Mouse (Mus musculus) bone marrow, adult 2 months (tissue): ENCODE data around the gene Ptprm. TPM values are rescaled to one million over a fixed set of nuclear protein-coding genes. Genes with fewer than 3 reads are reported as not detected.

ENCODE experiments used
- H3K27ac ChIP-seq: fragments of 200-500 bp; 2 replicates; pipeline ENCODE4 v1.5.1; 2012; ENCODE audit warnings: low read depth, mild to moderate bottlenecking, control low read depth, inconsistent platforms, low read length; ENCODE audit not compliant: control insufficient read depth, poor library complexity, insufficient read depth
- H3K4me1 ChIP-seq: fragments of 200-500 bp; 2 replicates; pipeline ENCODE4 v1.6.1; 2011; ENCODE audit warnings: low read length; ENCODE audit not compliant: control insufficient read depth, insufficient read depth
- H3K4me3 ChIP-seq: fragments of 200-500 bp; replicated peaks from 2 replicates; pipeline ENCODE3; 2011; ENCODE audit warnings: mild to moderate bottlenecking, low read depth, low read length, control low read depth; ENCODE audit not compliant: control insufficient read depth
- CTCF ChIP-seq: fragments of 200-500 bp; IDR thresholded peaks from 2 replicates; pipeline ENCODE4 v1.5.1; 2011; ENCODE audit warnings: low read length, control low read depth; ENCODE audit not compliant: control insufficient read depth, insufficient read depth
- POLR2A ChIP-seq: fragments of 200-500 bp; IDR thresholded peaks from 2 replicates; pipeline ENCODE4 v1.6.1; 2011; ENCODE audit warnings: low read depth, mild to moderate bottlenecking, control low read depth, low read length, borderline replicate concordance; ENCODE audit not compliant: control insufficient read depth
- WGBS: fragments of 180-500 bp; shearing (Covaris S2); methylation state at CpG from one replicate; pipeline ENCODE4 v1.1.7; 2018; 5-methylcytosine and 5-hydroxymethylcytosine counted together
- polyA plus RNA-seq: library from polyadenylated mRNA; stranded (reverse); fragments of >200 nt; gene quantifications from 2 replicates; pipeline ENCODE4 v1.2.4, GENCODE M21; 2011; ENCODE audit warnings: low replicate concordance; ENCODE audit not compliant: missing spikeins, insufficient read depth, insufficient read length

The Ptprm gene
- polyA plus RNA-seq, 1 experiment = 4.0 TPM

DNA sequence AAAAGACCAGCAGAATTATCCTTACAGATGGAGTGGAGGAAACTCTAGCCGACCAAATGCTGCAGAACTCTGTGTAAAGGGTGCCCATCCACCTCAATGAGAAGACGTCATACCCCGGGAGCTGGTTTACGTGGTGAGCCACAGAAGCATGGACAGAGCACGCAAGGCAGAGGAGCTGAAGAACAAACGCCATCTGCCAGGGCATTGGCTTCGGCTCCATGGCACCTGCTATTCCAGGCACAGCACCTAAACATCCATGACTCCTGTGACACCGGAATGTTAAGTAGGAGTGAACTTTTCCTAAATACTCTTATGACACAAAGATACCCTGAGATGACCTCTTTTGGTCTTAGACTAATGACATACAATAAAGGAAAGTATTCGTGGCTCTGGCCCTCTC is 327.0 kb downstream of the Ptprm start:
- H3K4me1 ChIP-seq = no peaks in the 10 kb centered on the region
- no peak overlapping the region for H3K4me3 ChIP-seq
- WGBS = 85% methylated on average over 9 of the region's 9 CpGs
- TF ChIP-seq CTCF (no peak), POLR2A (no peak)
- H3K27ac ChIP-seq = no peak overlapping the region

DNA sequence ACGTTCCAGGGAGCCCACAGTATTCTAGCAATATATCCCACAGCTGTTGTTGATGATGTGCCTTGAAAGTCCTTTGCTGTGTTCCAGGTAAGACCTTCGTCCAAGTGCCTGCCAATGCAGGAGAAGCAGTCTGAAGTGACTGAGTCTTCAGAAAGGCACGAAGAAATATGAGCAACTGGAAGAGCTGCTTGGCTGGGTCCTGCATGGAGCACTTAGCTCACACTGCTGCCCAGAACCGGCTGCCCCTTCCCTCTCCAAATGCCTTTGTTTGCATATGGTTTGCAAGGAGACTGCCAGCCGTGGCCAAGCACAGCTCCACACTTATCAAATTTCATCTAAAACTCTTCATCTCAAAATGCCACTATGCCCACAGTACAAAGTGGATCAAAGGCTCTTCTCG is 337.8 kb downstream of the Ptprm start:
- no peak overlapping the region for H3K27ac ChIP-seq
- TF ChIP-seq CTCF = no peak
- no peak for TF ChIP-seq POLR2A
- H3K4me1 ChIP-seq = no peaks in the 10 kb centered on the region
- no peak overlapping the region for H3K4me3 ChIP-seq
- 69% methylated on average over 6 of the region's 6 CpGs for WGBS

DNA sequence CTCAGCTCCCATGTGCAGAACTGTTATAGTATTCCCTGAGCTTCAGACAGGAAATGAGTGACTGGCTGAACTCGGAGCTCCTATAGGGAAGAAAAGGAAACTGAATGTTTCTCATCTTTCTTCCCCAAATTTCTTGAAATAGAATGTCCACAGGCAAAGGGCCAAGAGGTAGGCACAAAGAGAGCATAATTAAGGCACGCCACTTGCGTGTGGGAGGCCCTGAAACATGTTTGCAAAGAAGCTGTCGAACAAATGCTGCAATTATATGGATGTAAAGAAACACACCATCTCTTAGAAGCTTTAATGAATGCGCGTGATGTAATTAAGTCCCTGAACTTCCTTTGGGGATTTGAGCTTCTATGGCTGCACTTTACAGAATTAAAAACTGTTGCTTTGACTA is 341.0 kb downstream of the Ptprm start:
- TF ChIP-seq POLR2A = no peak
- no peak for TF ChIP-seq CTCF
- WGBS = 70% methylated on average over 6 of the region's 6 CpGs
- H3K27ac ChIP-seq = no peak overlapping the region
- no peaks in the 10 kb centered on the region for H3K4me1 ChIP-seq
- no peak overlapping the region for H3K4me3 ChIP-seq

DNA sequence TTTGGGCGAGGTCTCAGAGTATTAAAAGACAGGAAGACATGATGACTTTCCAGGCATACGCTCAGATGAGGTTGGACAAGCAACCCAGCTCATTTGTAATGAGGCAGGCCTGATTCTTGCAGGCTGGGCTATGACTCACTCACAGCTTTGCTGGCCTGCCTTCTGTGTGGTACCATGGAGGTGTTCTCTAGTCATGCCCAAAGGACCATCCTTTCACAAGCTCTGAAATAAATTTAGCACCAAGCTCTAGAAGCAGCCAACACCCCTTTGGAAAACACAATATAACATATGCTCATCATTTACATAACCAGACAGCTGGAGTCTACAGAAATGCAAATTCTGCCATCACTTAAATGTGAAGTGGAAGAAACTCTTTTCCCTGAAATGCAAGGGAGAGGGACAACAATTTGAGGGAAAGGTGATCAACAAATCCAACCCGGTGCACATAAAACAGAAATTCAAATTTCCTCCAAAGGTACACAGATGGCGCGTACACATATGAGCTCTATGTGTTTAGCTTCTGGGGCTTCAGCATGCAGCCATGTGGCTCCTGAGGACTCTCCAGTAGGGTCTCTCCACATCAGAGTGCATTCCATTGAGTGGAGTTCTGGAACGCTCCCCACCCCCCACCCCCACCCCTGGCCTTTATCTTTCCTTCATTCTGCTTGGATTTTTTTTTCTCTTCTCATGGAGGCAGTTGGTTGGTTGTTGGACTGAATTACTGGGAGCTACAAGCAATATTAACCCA is 342.2 kb downstream of the Ptprm start:
- TF ChIP-seq CTCF (no peak), POLR2A (no peak)
- no peak overlapping the region for H3K4me3 ChIP-seq
- H3K4me1 ChIP-seq = no peaks in the 10 kb centered on the region
- WGBS = 83% methylated on average over 6 of the region's 6 CpGs
- H3K27ac ChIP-seq = no peak overlapping the region

DNA sequence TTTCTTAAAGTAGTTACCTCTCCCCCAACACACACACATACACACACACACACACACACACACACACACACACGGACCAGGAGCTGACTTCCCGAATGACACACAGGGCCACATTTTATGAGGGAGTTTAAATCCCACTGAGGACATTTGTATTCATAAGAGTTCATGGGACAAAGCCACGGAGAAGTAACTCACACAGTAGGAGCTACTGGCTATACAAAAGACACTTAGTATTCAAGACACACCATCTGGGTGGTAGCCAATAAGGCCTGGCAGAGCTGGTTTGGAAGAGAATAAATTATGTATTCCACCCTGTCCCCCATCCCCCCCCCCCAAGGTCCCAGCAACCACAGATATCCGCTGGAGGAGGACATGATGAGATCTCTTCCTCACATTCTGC is 344.1 kb downstream of the Ptprm start:
- TF ChIP-seq CTCF (no peak), POLR2A (no peak)
- no peak overlapping the region for H3K4me3 ChIP-seq
- WGBS = 81% methylated on average over 4 of the region's 4 CpGs
- no peaks in the 10 kb centered on the region for H3K4me1 ChIP-seq
- no peak overlapping the region for H3K27ac ChIP-seq

DNA sequence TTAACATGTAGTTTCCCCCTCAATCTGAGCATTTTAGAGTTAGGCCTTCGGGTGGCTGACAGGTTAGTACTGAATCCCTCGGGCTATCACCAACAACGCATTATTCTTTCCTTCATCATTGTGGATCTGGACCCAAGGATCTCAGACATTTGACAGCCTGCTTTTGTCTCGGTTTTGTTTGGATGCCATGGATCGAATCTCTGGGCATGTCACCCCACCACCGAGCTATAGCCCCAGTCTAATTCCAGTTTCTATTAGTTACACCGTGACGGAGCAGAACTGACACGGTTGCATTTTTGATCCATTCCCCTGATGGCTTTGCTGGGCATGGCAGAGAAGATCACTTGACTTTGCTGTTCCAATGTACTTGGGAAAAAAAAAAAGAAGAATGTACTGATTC is 346.1 kb downstream of the Ptprm start:
- WGBS = 82% methylated on average over 9 of the region's 9 CpGs
- no peak overlapping the region for H3K27ac ChIP-seq
- no peak for TF ChIP-seq CTCF
- no peaks in the 10 kb centered on the region for H3K4me1 ChIP-seq
- no peak overlapping the region for H3K4me3 ChIP-seq

DNA sequence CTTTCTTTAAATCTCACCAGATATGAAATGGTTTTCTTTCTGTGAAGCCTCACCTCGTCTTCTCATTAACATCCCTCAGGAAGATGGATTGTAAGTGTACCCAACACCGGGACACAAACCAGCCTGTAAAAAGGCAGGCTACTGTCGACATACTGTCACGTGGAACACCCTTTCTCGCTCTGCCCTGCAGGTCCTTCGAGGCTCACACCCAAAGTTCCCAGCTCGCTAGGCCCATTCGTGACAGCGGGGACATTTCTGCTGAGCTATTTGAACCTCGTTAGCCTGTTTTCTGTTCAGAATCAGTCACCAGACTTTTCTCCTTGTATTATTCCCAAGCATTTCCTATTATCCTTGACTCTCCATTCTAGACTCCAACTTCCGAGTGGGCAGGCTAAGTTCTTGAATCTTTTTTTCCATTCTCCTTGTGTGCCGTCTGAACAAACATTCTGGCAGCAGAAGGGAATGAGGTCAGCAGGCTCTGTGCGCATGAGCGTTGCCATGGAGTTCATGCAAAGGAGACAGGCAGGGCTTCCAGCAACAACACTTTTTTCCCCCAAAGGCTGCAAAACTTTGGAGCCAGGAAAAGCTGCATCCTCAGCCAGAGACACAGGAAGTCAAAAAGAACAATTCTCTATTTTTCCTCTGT is 347.4 kb downstream of the Ptprm start:
- no peak overlapping the region for H3K27ac ChIP-seq
- WGBS = 81% methylated on average over 14 of the region's 14 CpGs
- no peak for TF ChIP-seq POLR2A
- TF ChIP-seq CTCF = no peak

DNA sequence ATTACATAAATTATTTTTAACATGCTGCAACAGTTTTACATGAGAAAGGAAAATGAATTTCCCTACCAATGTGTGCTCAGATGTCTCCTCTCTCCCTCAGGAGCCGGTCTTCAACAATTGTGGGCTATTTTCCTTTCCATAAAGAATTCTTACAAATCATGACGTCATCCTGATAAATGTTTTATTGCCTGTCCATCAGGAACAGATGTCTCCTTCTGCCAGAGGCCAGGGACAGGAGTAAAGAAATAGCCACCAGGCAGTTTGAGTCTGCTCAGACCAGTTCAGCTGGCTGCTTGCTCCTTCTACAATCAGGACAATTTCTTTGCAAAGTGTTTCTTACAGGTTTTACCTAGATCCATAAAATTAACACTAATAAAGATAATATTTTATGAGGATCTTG is 357.4 kb downstream of the Ptprm start:
- no peak overlapping the region for H3K4me3 ChIP-seq
- 69% methylated on average over 2 of the region's 2 CpGs for whole genome bisulfite sequencing
- H3K27ac ChIP-seq = no peak overlapping the region
- H3K4me1 ChIP-seq = no peaks in the 10 kb centered on the region
- TF ChIP-seq CTCF (no peak), POLR2A (no peak)

More for the DNA sequence above, 347.4 kb downstream of the Ptprm start:
- Histone ChIP-seq H3K4me3 (no peak overlapping the region), H3K4me1 (no peaks in the 10 kb centered on the region)
